Mouse (Mus musculus) C2C12 (cell line): ENCODE data around the gene Smarcb1. TPM values are rescaled to one million over a fixed set of nuclear protein-coding genes. Genes with fewer than 3 reads are reported as not detected.

Experiments used
- H3K27me3 ChIP-seq: one replicate; pipeline ENCODE4 v1.6.1; 2011; ENCODE audit not compliant: control insufficient read depth, insufficient read depth, insufficient read length
- H3K36me3 ChIP-seq: one replicate; pipeline ENCODE4 v1.6.1; 2011; ENCODE audit not compliant: control insufficient read depth, insufficient read depth
- H3K4me3 ChIP-seq: one replicate; pipeline ENCODE4 v1.5.1; 2011; ENCODE audit warnings: mild to moderate bottlenecking, control low read depth; ENCODE audit not compliant: poor library complexity, insufficient read depth, severe bottlenecking
- H3K79me2 ChIP-seq: one replicate; pipeline ENCODE4 v1.6.1; 2011; ENCODE audit not compliant: control insufficient read depth, insufficient read depth
- H3K79me3 ChIP-seq: one replicate; pipeline ENCODE4 v1.6.1; 2011; ENCODE audit warnings: low read depth, control low read depth
- H3ac ChIP-seq: one replicate; pipeline ENCODE3; 2011; ENCODE audit warnings: low read depth; ENCODE audit not compliant: control insufficient read depth, insufficient read length
- CEBPB ChIP-seq: IDR thresholded peaks from one replicate; pipeline ENCODE4 v1.6.1; 2011; ENCODE audit warnings: low read depth, mild to moderate bottlenecking, control low read depth, moderate library complexity
- CTCF ChIP-seq: IDR thresholded peaks from one replicate; pipeline ENCODE4 v1.5.1; 2011; ENCODE audit not compliant: control insufficient read depth, insufficient read depth, insufficient read length
- FOSL1 ChIP-seq: IDR thresholded peaks from one replicate; pipeline ENCODE4 v1.8.0; 2011; ENCODE audit warnings: mild to moderate bottlenecking, low read length; ENCODE audit not compliant: poor library complexity, insufficient read depth, severe bottlenecking
- MAX ChIP-seq: IDR thresholded peaks from one replicate; pipeline ENCODE4 v1.6.1; 2011; ENCODE audit warnings: mild to moderate bottlenecking, control low read depth
- MYOD1 ChIP-seq: IDR thresholded peaks from one replicate; pipeline ENCODE4 v1.6.1; 2011; ENCODE audit warnings: low read depth; ENCODE audit not compliant: control insufficient read depth, insufficient read length
- MYOG ChIP-seq: IDR thresholded peaks from one replicate; pipeline ENCODE4 v1.6.1; 2011; ENCODE audit not compliant: control insufficient read depth, insufficient read length; ENCODE audit errors: extremely low read depth
- USF1 ChIP-seq: IDR thresholded peaks from one replicate; pipeline ENCODE4 v1.6.1; 2011; ENCODE audit warnings: low read depth, mild to moderate bottlenecking, control low read depth, moderate library complexity
- polyA plus RNA-seq: library from polyadenylated mRNA; unstranded; fragments of >200 nt; fragmentation: generic; extraction: Trizol; gene quantifications from one replicate; pipeline ENCODE4 v1.2.1, GENCODE M21; 2012; ENCODE audit warnings: missing spikeins

Smarcb1 gene
- polyA plus RNA-seq, 1 experiment, result 133 TPM

DNA sequence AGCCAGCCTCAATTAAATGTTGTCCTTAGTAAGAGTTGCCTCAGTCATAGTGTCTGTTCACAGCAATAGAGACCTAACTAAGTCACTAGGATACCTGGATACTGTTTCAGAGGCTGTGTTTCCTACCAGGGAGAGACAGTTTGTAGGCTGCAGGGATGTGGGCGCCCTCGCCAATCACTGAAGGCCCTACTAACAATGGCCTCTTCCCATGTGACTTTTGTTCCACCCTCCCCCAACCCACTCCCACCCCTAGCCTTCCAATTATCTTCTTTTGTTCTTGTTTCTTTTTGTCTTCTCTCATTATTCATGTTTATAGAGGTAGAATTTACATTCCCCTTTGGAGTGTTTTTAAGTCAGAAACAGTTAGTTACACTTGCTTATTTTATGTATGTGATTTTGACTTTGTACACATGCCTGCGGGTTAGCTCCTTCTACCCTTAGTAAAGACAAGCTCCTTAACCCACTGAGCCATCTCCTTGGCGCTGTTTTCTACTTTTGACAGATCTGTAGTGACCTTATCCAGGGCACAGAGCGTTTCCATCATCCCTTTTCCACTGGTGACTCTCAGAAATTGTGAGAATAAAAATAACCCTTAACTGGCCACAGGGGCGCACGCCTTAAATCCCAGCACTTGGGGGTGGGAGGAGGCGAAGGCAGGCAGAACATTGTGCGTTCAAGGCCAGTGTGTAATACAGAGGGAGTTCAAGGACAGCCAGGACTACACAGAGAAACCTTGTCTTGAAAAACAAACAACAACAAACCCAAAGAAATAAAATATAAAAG lies 19.8 kb upstream of the Smarcb1 start:
- Histone ChIP-seq H3K4me3 (no peak overlapping the region), H3K27me3 (no peaks in the 10 kb centered on the region), H3K79me3 (no peaks in the 10 kb centered on the region), H3ac (no peak overlapping the region), H3K36me3 (no peaks in the 10 kb centered on the region), H3K79me2 (no peaks in the 10 kb centered on the region)
- TF ChIP-seq CTCF (no peak), MAX (no peak), FOSL1 (no peak), MYOD1 (no peak), USF1 (no peak), MYOG (no peak), CEBPB (no peak)

DNA sequence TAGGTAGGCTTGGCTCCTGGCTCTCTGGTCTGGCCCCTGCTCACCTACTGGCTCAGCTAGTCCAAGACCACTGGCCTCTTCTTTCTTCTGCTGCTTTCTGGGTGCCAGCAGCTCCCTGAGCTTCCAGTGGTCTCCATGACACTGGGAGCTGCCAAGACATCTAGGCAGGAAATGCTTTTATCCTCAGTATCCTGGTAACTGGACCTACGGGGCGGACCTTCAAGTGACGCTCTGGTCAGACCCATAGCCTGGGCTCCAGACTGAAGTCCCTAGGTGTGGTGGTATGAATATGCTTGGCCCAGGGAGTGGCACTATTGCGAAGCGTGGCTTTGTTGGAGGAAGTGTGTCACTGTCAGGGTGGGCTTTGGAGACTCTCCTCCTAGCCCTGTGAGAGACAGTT lies 19.1 kb upstream of the Smarcb1 start, which contains the start of gene Gm867:
TSS of gene Gm867 (minus strand) at position 153 of the 400 bp plus-strand sequence.
- Histone ChIP-seq H3K27me3 (no peaks in the 10 kb centered on the region), H3K36me3 (no peaks in the 10 kb centered on the region), H3ac (no peak within 1 kb of the TSS), H3K79me3 (no peaks in the 10 kb centered on the region), H3K4me3 (no peak within 1 kb of the TSS), H3K79me2 (no peaks in the 10 kb centered on the region)
- no peak for TF ChIP-seq CEBPB
- no peak for TF ChIP-seq MYOD1

DNA sequence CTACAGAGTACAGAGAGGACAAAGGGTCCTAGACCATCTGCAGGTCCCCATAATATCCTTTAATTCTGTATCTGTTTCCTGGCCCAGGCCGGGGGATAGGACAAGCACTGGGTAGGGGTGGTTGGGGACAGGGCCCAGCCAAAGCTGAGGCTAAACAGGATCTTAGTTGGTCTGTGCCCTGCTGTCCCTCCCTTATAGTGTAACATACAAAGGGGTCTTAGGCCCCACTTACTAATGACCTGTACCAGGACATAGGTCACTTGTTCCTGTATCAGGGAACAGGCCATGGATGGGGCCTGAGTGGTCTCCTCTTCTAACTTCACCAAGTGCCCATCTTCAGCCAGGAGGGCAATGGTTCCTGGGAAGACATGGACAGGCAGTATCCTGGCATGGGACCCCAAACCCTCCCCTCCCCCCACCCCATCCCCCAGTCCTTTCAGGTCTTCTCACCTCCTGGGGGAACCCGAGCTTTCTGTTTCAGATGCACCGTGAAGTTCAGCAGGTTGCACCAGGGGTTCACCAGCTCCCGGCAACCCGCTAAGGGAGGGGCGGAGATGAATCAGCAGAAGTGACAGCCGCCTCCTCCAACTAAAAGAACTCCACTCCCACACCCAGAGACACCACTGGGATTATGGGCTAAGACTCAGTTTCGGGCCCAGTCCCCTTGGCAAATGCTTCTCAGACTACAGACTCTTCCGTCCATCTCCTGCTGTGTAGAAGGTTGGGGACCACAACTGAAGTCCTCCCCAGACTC lies 18.2 kb upstream of the Smarcb1 start:
- TF ChIP-seq MYOG (no peak), CEBPB (no peak), CTCF (no peak), MYOD1 (no peak), USF1 (no peak), FOSL1 (no peak)

DNA sequence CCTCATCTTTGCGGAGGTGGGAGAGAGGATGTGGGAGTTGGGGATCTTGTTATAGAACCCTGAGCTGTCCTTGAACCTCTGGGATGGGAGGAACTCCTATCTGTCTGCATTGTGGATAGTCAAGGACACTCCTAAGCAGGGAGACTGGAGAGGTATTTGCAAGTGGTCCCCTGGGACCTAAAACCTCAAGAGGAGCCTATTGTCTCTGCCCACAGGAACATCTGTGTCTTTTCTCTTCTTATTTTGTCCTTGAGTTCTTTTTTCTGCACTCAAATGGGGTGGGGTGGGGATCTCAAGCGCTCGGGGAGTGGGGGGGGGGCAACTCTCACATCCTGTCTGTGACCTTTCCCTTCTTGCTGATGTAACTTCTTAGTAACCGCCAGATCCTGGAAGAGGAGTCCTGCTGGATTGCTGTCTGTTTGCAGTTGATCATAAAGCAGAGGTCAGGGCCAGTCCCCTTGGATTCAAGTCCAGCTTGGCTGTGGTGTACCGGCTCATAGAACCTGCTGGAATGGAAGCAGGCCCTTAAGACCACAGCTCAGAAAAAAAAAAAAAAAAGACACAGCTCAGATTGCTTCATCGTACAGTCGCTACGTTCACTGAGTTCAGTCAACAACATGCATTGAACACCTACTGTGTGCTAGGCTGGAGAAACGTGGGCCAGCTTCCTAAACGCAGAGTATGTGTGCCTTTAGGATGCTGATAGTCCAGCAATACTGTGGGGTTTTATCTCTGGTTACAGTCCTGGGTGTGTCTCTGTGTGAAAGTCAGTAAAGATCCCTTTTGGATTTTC lies 16.6 kb upstream of the Smarcb1 start:
- no peaks in the 10 kb centered on the region for H3K27me3 ChIP-seq
- no peaks in the 10 kb centered on the region for H3K79me3 ChIP-seq
- H3K79me2 ChIP-seq, result no peaks in the 10 kb centered on the region
- H3K36me3 ChIP-seq, result no peaks in the 10 kb centered on the region
- TF ChIP-seq CEBPB (peak; percentile 59), CTCF (no peak)
- H3K4me3 ChIP-seq, result no peak overlapping the region
- H3ac ChIP-seq, result no peak overlapping the region

More for the DNA sequence above, 18.2 kb upstream of the Smarcb1 start:
- Histone ChIP-seq H3K36me3 (no peaks in the 10 kb centered on the region), H3ac (no peak overlapping the region), H3K79me2 (no peaks in the 10 kb centered on the region), H3K79me3 (no peaks in the 10 kb centered on the region), H3K4me3 (no peak overlapping the region), H3K27me3 (no peaks in the 10 kb centered on the region)

DNA sequence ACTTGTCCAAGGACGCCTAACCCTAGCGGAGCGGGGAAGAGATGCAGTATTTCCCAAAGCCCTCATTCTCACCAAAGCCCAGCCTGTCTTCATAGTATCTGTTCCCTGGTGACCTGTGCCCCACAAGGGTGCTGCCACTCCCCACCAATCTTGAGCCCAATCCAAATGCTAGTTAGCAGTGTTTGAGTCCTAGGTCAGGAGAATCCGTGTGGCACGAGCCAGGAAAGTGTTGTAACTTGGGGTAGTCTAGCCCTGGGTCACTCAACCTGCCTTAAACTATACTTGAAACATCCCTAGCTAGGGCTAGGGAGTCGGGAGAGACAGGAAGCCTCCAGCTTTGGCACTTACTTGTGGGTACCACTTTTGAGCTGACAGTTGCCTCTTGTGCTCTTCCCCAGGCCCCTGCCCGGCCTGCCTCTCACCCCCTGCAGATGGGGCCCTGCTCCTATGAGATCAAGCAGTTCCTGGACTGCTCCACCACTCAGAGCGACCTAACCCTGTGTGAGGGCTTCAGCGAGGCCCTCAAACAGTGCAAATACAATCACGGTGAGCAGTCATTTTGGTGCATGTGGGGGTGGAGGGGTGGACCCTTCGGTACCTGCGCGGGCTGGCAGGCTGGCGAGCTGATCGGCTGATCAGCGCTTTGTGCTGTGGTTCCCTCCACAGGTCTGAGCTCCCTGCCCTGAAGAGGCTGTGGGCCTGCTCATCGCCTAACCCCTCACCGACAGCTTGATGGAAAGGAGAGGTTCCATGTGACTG lies 15.7 kb upstream of the Smarcb1 start:
- Histone ChIP-seq H3K79me2 (no peaks in the 10 kb centered on the region), H3K4me3 (no peak overlapping the region), H3K36me3 (no peaks in the 10 kb centered on the region), H3ac (peak overlapping the region; percentile 4), H3K79me3 (no peaks in the 10 kb centered on the region), H3K27me3 (no peaks in the 10 kb centered on the region)
- TF ChIP-seq CEBPB (no peak), FOSL1 (no peak), MYOD1 (no peak), CTCF (no peak), MYOG (no peak)
